Mouse (Mus musculus) yolk sac, embryonic 10.5 days (tissue): ENCODE results near the gene Gm26620.

Source experiments
- DNase-seq: peaks from one replicate; pipeline ENCODE4 v3.0.0-alpha.2; 2017; ENCODE audit warnings: low spot score

The Gm26620 gene

DNA sequence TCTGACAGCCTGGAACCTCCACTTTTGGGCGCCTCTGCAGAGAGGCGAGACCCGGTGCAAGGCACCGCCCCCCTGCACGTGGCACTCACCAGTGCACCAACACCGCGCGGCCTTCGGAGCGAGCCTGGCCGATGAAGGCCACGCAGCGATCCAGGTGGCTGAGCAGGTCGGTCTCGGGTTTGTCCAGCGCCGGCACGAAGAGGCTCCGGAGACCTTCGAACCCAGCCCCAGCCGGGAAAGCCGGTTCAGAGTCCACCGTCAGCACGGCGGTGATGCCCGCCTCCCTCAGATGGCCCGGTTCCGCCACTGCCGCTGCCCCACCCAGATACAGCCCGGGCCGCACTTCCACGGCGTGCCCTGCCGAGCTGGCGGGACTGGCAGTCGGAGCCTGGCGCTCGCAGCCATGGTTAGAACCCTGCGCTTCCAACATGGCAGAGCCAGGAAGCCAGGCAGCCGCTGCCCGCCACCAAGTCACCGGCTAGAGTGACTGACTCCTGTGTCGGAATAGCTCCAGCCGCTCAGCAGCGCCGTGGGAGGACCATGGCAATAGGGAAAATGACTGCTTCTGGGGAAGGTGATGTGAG, at the start of gene Gm26620, which contains the start of gene Dusp12:
Gm26620 (plus strand) TSS at position 88 of the 584 bp plus-strand sequence.
Dusp12 (minus strand) TSS at position 563 of the 584 bp plus-strand sequence.
- DNase-seq = peak; percentile 92

DNA sequence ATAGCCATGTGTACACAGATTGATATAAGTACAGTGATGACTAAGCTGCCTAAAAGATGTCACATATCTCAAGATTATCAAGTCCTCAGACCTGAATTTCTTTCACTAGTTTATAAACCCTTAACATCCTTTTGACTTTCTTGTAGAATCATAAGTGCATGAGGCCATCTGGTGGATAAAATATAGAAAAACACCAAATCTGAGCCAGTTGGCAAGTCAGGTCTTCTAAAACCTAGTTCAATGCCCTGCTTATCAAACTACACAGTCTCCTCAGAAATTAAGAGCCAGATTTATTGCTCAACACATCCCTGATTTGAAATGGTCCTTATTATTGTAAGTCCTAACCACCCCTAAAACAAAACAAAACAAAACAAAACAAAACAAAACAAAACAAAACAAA, 45.2 kb upstream of the Gm26620 start:
- DNase-seq = no peak

GRCm38 (mm10) chr1:170844380-170844779, 40.5 kb upstream of the Gm26620 start:
- no peak for DNase-seq

DNA sequence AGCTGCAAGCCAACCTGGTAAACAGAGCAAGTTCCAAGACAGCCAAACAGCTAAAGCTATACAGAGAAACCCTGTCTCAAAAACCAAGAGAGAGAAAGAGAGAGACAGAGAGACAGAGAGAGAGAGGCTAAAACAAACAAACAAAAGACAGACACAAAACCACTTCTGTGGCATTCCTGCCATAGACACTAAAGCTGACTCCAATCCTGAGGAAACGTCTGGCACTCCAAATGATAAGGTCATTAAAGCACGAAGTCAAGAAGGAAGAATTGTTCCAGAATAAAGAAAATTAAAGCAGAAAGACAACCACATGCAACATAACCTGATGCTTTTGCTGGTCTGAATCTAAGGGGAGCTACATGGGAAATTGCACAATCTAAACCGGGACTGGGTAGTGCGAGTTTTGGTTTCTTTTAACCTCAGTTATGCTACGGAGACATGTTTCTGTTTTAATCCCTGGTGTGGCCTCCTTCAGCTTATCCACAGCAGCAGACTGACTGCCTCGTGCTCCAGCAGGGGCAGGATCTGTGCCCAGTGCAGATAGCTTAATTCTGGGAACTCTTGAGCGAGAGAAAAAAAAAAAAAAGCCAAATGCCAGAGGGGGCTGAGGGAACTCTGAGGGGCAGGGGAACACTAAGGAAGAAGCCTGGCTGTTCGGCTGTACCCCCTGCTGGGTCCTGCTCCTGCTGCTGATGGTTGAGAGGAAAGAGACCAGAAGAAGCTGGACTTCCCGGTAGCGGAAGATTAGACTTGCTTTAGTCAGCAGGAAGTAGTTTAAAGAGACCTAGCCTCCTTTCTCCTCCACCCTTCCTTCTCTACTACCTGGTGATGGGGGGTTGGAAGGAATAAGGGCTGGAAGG, 39.2 kb upstream of the Gm26620 start:
- peak; percentile 34 for DNase-seq

DNA sequence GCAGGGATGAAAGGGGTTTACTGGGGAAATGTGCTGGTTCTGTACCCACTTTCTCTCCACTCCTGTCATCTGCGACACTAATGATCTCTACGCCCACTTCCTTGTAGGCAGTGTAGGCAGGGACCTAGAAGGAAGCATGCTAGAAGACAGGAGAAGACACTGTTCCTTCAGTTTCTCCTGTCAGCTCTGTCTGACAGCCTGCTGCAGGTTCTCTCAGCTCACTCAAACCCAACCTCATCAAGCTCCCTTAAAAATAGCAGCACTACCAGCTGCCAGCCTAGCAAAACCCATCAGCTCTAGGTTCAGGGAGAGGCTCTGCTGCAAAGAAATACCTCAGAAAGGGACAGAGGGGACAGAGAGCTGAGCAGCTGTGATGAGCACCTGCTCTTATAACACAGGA, 34.9 kb upstream of the Gm26620 start:
- no peak for DNase-seq

DNA sequence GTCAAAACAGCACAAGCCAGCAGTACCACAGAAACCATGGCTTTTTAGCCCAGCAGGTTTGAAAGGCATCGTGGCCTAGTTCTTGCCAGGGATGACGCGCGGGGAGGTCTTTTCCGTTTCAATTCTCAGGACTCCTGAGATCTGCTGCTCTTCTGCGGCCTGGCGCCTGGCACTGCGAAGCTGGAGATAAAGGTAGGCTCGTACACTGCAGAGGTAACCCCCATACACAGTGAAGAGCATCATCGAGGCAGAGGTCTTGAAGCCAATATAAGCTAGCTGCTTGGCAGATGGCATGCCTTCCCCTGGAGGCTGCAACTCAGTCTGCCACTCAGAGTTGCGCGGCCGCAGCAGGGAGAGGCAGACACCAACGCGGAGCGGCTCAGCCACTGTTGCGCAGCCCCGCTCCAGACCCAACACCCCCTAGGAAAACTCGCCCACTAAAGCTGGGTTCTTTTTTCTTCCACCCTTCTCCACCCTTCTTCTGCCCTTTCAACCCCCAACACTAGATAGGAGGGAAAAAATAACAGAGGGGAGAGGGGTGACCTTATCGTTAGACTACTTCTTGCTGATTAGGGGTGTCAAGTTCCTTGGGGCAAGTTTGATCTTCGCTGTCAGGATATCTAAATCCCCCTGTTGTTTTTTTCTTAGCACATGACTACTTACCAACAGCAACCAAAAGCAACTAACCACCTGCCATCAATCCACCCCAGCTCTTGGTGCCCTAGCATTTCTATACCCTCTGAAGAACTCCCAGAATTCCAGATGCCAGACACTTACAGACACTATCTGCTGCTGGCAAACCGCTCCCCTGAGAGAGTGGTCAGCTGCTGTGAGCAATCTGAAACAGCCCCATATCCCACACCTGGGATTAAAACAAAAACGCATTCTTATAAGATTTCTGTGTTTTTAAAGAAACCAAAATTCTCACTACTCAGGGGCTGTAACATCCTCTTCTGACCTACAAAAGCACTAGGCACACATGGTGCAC, 33.9 kb upstream of the Gm26620 start:
- DNase-seq = no peak

GRCm38 (mm10) chr1:170853604-170854003, 31.3 kb upstream of the Gm26620 start:
- DNase-seq = no peak

DNA sequence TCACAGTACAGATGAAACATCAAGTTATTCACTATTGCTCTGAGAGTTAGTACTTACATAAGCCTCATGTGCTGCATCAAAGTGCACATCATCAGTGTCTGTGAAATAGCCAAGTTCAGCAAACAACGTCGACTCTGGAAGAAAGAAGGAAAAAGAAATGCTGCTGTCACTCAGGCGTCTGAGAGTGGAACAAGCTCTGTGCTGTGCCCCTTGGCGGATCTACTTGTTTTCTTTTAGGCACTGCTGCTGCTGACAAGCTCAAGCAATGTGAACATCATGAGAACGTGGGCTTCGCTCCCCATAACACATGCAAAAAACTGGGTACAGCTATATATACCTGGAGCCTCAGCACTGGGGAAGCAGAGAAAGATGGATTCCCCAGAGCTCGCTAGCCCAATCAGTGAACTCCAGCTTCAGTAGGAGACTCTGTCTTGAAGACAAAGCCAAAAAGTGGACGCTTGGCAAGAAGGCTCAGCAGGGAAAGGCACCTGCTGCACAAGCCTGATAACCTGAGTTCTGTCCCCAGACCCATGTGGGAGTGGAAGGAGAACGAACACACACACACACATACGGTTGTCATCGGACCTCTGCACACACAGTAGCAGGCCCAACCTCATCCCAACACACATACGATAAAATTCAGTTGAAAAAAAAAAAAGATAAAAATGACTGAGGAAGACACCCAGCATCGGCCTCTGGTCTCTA, 29.7 kb upstream of the Gm26620 start:
- no peak for DNase-seq

- DNase-seq = no peak
Measured at GRCm38 (mm10) chr1:170857369-170857768, 27.5 kb upstream of the Gm26620 start.

- no peak for DNase-seq
Measured at GRCm38 (mm10) chr1:170858872-170859271, 26.0 kb upstream of the Gm26620 start.

DNA sequence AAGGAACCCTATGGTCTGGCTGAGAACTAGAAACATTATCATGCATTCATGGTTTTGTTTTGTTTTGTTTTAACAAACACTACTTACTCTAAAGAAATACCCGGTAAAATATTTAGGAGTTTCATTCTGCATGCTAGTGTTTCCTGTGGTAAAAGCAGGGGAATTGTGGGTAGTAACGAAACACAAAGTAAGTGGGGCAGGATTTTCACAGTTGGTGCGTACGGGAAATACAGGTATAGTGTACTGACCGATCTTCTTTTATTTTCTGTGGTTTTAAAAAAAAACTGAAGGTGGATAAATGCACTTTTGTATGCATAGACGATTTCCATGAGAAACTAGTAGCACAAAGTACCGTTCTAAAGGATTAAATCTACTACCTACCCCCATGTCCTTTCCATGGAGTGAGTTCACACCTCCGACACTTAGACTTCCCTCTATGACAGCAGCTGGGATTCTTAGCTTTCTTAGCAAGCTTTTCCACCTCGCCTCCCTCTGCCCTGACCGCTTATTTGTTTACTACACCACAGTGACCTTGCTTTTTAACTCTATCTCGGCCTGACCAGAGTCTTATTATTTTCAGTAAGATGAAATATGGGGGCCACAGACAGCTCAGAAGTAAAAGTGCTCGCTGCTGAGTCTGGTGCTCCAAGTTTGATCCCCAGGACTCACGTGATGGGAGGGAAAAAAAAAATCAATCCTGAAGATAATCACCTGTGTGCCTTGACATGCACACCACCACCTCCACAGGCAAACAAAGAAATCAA, 23.0 kb upstream of the Gm26620 start:
- DNase-seq = no peak

DNA sequence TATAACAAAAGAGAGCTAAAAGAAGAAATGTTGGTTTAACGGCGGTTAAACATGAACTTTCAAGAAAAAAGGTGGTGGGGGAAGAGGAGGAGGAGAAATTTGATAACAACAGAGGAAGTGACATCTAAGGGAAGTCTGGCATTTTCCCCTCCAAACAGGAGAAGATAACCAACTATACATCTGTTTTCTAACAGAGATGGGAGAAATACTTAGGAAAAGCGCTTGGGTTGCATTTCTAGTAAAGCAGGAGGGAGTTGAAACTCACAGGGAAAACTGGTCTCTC, 22.5 kb upstream of the Gm26620 start:
- DNase-seq = no peak

GRCm38 (mm10) chr1:170863033-170863432, 21.8 kb upstream of the Gm26620 start:
- no peak for DNase-seq

DNA sequence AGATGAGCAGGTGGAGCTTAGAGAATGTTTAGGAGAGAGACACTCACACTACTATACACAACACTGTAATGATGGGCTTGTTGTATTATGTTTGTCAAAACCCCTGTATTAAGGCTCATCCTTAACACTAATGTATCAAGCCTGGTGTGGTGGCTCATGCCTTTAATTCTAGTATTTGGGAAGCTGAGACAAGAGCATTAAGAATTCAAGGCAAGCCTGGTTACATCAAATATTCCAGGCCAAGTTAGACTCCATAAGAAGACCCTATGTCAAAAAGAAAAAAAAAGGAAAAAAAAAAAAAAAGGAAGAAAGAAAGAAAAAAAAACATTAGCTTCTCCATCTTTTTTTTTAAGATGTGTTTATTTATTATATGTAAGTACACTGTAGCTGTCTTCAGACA, 20.6 kb upstream of the Gm26620 start:
- no peak for DNase-seq

DNA sequence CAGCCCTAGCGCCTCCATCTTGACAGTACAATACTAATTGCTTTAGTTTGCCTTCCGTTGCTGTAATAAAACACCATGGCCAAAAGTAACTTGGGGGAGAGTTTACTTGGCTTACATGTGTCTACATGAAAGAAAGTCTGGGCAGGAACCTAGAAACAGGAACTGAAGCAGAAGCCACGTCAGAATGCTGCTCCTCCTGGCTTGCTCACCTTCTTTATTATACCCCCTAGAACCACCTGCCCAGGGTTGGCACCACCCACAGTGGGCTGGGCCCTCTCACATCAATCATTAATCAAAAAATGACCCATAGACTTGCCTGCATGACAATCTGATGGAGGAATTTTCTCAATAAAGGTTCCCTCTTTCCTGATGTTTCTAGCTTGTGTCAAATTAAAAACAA, 20.1 kb upstream of the Gm26620 start:
- DNase-seq = no peak

DNA sequence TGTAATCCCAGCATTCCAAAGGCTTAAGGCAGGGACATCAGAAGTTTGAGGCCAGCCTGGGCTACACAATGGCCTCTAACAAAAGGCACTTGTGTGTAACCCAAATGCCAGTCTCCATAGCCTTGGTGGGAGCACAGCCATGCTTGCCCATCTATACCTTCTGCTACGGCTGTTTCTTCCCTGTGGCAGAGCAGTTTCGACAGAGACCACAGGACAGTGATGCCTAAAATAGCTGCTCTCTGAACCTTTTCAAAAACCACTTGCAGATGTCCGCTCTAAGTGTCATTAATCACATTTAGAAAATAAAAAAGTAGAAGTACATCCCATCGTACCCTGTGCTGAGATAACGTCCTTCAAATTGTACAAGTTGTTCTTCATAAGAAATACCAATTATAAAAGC, 19.5 kb upstream of the Gm26620 start:
- no peak for DNase-seq

- DNase-seq = no peak
Measured at GRCm38 (mm10) chr1:170866992-170867690, 17.7 kb upstream of the Gm26620 start.

GRCm38 (mm10) chr1:170867691-170868105, 17.2 kb upstream of the Gm26620 start, which contains the start of gene Atf6:
Gene Atf6 (minus strand): TSS chr1:170867771.
- peak; percentile 96 for DNase-seq

DNA sequence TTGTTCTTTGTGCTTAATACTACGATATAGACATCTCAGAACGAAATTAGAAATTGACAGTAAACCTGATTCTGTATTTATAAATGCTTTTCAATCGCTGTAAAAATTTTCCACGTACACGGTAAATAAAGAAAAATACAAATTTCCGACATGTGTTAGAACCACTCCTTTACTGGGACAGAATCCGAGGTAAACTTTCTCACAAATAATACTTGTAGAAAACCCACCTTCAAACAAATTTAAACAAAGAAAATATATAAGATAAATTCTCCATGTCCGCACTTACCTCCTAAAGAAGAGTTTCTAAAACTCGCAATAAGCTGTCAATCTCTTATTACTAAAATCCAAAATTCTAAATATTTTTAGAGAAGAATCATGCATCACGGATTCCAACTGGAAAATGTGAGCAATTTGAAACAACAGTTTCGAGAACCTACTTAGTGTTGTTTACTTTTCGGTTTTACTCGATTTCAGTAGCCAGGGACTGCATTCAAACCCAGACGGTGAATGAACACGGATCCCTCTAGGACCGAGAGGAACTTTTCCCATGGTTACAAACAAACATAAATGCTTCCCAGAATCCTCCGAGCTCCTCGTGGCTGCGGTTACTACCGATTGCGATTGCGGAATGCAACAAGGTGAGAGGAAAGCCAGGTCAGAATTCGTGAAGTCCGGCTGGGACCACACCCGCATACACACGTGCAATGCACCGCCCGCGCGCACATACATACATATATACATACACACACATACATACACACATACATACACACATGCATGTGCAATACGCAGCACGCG, 16.6 kb upstream of the Gm26620 start:
- peak; percentile 85 for DNase-seq

- no peak for DNase-seq
Measured at GRCm38 (mm10) chr1:170868905-170869283, 16.0 kb upstream of the Gm26620 start.
